Mouse (Mus musculus) C2C12 (cell line): ENCODE measurements at regions not wholly inside any gene's neighbourhood (a gene's known extent, or its start where the extent isn't known, plus 50 kb on each side); places are given as distances from the start of the nearest gene placed in this dataset.

Source experiments
- CTCF ChIP-seq: IDR thresholded peaks from one replicate; pipeline ENCODE4 v1.5.1; 2011; ENCODE audit not compliant: control insufficient read depth, insufficient read depth, insufficient read length
- MYOG ChIP-seq: IDR thresholded peaks from one replicate; pipeline ENCODE4 v1.6.1; 2011; ENCODE audit not compliant: control insufficient read depth, insufficient read length; ENCODE audit errors: extremely low read depth
- USF1 ChIP-seq: IDR thresholded peaks from one replicate; pipeline ENCODE4 v1.6.1; 2011; ENCODE audit warnings: low read depth, mild to moderate bottlenecking, control low read depth, moderate library complexity

- TF ChIP-seq CTCF, result no peak
- TF ChIP-seq MYOG, result no peak
- no peak for TF ChIP-seq USF1
Observed at GRCm38 (mm10) chr8:109187617-109188016, 306.2 kb upstream of the Pmfbp1 start.
